Mouse (Mus musculus) heart, postnatal 0 days (tissue): Measurements from ENCODE around the gene Rpl28. TPM values are rescaled to one million over a fixed set of nuclear protein-coding genes. Genes with fewer than 3 reads are reported as not detected.
"Not testable (repeated sequence)": the region's sequence is repeated elsewhere in the genome, so short reads cannot be mapped to it uniquely, and the experiment has no call there.

Experiments used
- ATAC-seq: fragments of 200-750 bp; cut with Nextera tagmentation; 2 replicates; pipeline ENCODE4 v1.8.0; 2017; ENCODE audit warnings: low read depth, moderate number of reproducible peaks, moderate library complexity; ENCODE audit not compliant: insufficient read depth
- DNase-seq: peaks from one replicate; pipeline ENCODE4 v3.0.0-alpha.2; 2016; ENCODE audit warnings: low spot score
- H3K27ac ChIP-seq: fragments of 300-500 bp; sonication (generic); 2 replicates; pipeline ENCODE4 v1.5.1; 2014; ENCODE audit warnings: low read depth, mild to moderate bottlenecking
- H3K27me3 ChIP-seq: fragments of 300-500 bp; sonication (generic); 2 replicates; pipeline ENCODE4 v1.6.1; 2014; ENCODE audit warnings: low read length, mixed read lengths; ENCODE audit not compliant: control insufficient read depth, insufficient read depth
- H3K36me3 ChIP-seq: fragments of 300-500 bp; sonication (generic); replicated peaks from 2 replicates; pipeline ENCODE4 v1.6.1; 2014; ENCODE audit warnings: low read length, mixed read lengths; ENCODE audit not compliant: control insufficient read depth, insufficient read depth
- H3K4me1 ChIP-seq: fragments of 300-500 bp; sonication (generic); 2 replicates; pipeline ENCODE4 v1.6.1; 2014; ENCODE audit warnings: antibody characterized with exemption; ENCODE audit not compliant: control insufficient read depth, insufficient read depth
- H3K4me2 ChIP-seq: fragments of 300-500 bp; sonication (generic); 2 replicates; pipeline ENCODE4 v1.6.1; 2014; ENCODE audit warnings: low read depth, mild to moderate bottlenecking, low read length, moderate library complexity
- H3K4me3 ChIP-seq: fragments of 300-500 bp; sonication (generic); 2 replicates; pipeline ENCODE4 v1.5.1; 2014; ENCODE audit warnings: low read depth, low read length
- H3K9ac ChIP-seq: fragments of 300-500 bp; sonication (generic); replicated peaks from 2 replicates; pipeline ENCODE4 v1.6.1; 2014; ENCODE audit warnings: low read depth, low read length, mixed read lengths
- H3K9me3 ChIP-seq: fragments of 300-500 bp; sonication (generic); replicated peaks from 2 replicates; pipeline ENCODE4 v1.6.1; 2016; ENCODE audit warnings: low read length; ENCODE audit not compliant: control insufficient read depth
- CTCF ChIP-seq: IDR thresholded peaks from 2 replicates; pipeline ENCODE4 v1.5.1; 2016; ENCODE audit warnings: antibody characterized with exemption, control low read depth, low read depth
- EP300 ChIP-seq: IDR thresholded peaks from 2 replicates; pipeline ENCODE4 v1.6.1; 2016; ENCODE audit warnings: antibody characterized with exemption, low read depth
- WGBS: fragments of 180-500 bp; shearing (Covaris S2); extraction: QIAGEN DNeasy Blood & Tissue Kit; methylation state at CpG from one replicate; pipeline ENCODE4 v1.1.7; 2014; 5-methylcytosine and 5-hydroxymethylcytosine counted together
- polyA plus RNA-seq: library from polyadenylated mRNA; unstranded; fragments of >200 nt; fragmentation: Nextera tagmentation; extraction: Ambion mirVana; gene quantifications from 2 replicates; pipeline ENCODE4 v1.2.1, GENCODE M21; 2015
- total RNA-seq: library from RNA; depleted of rRNA; stranded (reverse); fragments of >200 nt; gene quantifications from 2 replicates; pipeline ENCODE4 v1.2.3, GENCODE M21; 2014; ENCODE audit warnings: low replicate concordance

Rpl28 gene
- total and polyA plus RNA-seq, 2 experiments from 2014 or later, result 141 to 269 TPM

DNA sequence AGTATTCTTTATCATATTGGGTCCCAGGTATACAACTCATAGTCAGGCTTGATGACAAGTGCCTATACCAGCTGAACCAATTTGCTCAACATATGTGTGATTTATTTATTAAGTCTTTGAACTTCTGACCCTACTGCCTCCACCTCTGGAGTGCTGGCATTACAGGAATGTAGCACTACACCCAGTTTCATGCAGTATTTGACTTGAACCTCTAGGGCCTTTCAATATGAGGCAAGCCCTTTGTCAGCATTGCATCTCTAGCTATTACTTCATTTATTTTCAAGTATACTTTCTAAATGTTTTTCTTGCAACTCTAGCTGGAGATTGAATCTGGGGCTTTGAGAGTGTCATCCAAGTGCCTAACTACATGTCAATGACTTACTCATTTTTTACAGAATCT is 9.6 kb downstream of the Rpl28 start:
- Histone ChIP-seq H3K4me1 (no peaks in the 10 kb centered on the region), H3K4me2 (no peak overlapping the region), H3K9ac (no peak overlapping the region), H3K27ac (no peak overlapping the region), H3K27me3 (no peaks in the 10 kb centered on the region), H3K36me3 (peaks cover 26% of the 10 kb centered on the region), H3K9me3 (no peaks in the 10 kb centered on the region), H3K4me3 (no peak overlapping the region)
- TF ChIP-seq CTCF, result no peak
- no peak for DNase-seq
- ATAC-seq, result no peak

DNA sequence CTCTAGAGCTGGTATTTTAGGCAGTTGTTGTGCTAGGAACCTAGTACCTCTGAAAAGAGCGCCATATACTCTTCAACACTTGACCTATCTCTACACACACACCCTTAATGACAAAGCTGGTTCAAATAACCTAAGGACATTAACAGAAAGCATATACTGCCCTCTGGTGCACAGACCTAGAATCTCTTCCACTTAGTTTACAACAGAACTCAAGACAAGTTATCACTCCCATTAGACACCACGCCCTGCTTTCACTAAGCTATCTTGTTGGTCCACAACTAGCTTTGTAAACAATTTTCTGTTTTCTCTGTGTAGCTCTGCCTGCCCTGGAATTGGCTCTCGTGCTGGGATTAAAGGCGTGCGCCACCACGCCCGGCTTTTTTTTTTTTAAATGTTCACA is 14.0 kb downstream of the Rpl28 start:
- H3K9me3 ChIP-seq, result no peaks in the 10 kb centered on the region
- no peak overlapping the region for H3K4me2 ChIP-seq
- H3K9ac ChIP-seq, result no peak overlapping the region
- H3K4me3 ChIP-seq, result no peak overlapping the region
- no peak overlapping the region for H3K27ac ChIP-seq
- H3K27me3 ChIP-seq, result no peaks in the 10 kb centered on the region
- ATAC-seq, result no peak
- DNase-seq, result peak; percentile 47
- peaks cover 12% of the 10 kb centered on the region for H3K4me1 ChIP-seq
- 88% methylated on average over 7 of the region's 7 CpGs for WGBS
- peaks cover 45% of the 10 kb centered on the region for H3K36me3 ChIP-seq
- TF ChIP-seq CTCF, result peak; percentile 68
- no peak for TF ChIP-seq EP300

GRCm38 (mm10) chr7:4811131-4811530 is 18.5 kb downstream of the Rpl28 start:
- H3K27ac ChIP-seq, result peak overlapping the region; percentile 94; the same call in 1 of the 2 replicates

DNA sequence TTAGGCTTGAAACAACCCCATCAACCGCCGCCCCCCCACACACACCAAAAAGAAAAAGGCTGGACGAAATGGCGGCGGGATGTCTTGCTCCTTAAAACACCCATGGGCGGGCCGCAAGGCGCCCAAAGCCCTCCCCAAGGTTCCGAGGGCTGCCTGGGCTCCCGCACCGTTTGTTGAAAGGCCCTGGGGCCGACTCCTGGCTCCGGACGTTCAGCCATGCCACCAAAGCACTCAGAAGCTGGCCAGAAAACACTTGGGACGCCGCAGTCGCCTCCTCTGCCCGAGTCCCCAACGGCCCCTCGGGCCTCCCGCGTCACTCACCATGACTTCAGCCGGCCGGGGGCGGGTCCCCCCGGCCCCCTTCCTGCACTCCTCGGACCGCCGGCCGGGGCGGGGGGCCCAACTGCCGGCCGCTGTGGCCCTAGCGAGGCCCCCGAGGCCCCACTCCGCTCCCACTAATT is 19.2 kb downstream of the Rpl28 start:
- no peak for DNase-seq
- Histone ChIP-seq H3K4me2 (peak overlapping the region; percentile 90), H3K4me1 (peaks cover 18% of the 10 kb centered on the region), H3K27ac (peak overlapping the region; percentile 94), H3K9ac (peak overlapping the region; percentile 96), H3K4me3 (peak overlapping the region; percentile 97), H3K36me3 (peaks cover 28% of the 10 kb centered on the region), H3K27me3 (no peaks in the 10 kb centered on the region), H3K9me3 (no peaks in the 10 kb centered on the region)
- ATAC-seq, result peak; percentile 9
- under 1% methylated on average over 28 of the region's 36 CpGs for WGBS
- TF ChIP-seq CTCF, result no peak
- no peak for TF ChIP-seq EP300

More at GRCm38 (mm10) chr7:4811131-4811530, 18.5 kb downstream of the Rpl28 start:
- peaks cover 18% of the 10 kb centered on the region for H3K4me1 ChIP-seq
- not testable (repeated sequence) for DNase-seq, H3K9me3 ChIP-seq, ATAC-seq, H3K27me3 ChIP-seq
- peak overlapping the region; percentile 96 for H3K9ac ChIP-seq
- H3K4me3 ChIP-seq, result peak overlapping the region; percentile 97
- H3K4me2 ChIP-seq, result peak overlapping the region; percentile 90
- WGBS, result 32% methylated on average over 10 of the region's 10 CpGs
- H3K36me3 ChIP-seq, result peaks cover 36% of the 10 kb centered on the region

DNA sequence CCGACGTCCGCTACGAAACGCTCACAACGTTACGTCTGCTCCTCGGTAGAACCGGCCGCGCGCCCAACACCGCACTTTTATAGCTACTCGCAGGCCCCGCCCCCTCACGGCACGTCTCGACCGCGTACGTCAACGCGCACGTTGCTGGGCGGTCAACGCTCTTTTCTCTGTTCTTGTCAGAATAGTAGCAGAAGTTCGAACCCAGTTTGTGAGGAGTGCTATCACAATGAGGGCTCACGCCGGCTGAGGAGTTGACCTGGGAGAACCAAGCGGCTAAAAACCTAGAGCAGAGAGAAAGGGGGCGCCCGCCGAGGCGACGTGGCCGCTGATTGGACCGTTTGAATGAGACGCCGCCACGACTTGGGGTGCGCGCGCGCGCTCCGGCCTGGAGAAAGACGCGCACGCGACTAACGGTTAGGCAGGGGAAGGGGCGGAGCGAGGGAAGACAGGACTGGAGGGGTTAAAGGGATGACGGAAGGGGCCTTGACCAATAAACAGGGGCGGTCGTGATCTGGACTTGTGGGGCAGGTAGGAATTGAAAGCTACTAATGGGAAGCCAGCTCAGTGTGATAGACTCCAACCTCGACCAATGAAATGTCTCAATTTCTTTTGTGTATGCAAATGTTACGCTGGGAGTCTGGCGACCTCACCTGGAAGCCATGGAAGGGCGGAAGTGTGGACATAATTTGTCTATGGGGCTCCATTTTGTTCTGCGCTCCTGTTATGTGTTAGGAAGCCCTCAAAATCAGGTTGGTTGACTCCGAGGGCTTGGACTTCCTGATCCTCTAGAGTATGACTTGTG is 19.8 kb downstream of the Rpl28 start, which contains the start of gene Ube2s:
Gene Ube2s, minus strand, starts transcription at position 288 of the 802 bp plus-strand sequence.
- DNase-seq (peak; percentile 100), ATAC-seq (peak; percentile 98)
- under 1% methylated on average over 62 of the region's 62 CpGs for WGBS
- H3K4me3 ChIP-seq, result peak within 1 kb of the TSS; percentile 97
- peak; percentile 31; the same call in 1 of the 2 replicates for TF ChIP-seq CTCF
- no peak for TF ChIP-seq EP300
- peaks cover 22% of the 10 kb centered on the region for H3K36me3 ChIP-seq
- H3K9ac ChIP-seq, result peak within 1 kb of the TSS; percentile 96
- H3K27ac ChIP-seq, result peak within 1 kb of the TSS; percentile 94
- no peaks in the 10 kb centered on the region for H3K9me3 ChIP-seq
- peaks cover 18% of the 10 kb centered on the region for H3K4me1 ChIP-seq
- H3K27me3 ChIP-seq, result no peaks in the 10 kb centered on the region
- peak within 1 kb of the TSS; percentile 90 for H3K4me2 ChIP-seq
